Mouse (Mus musculus): Measurements from ENCODE around the gene Slc35a3.

Gene Slc35a3

DNA sequence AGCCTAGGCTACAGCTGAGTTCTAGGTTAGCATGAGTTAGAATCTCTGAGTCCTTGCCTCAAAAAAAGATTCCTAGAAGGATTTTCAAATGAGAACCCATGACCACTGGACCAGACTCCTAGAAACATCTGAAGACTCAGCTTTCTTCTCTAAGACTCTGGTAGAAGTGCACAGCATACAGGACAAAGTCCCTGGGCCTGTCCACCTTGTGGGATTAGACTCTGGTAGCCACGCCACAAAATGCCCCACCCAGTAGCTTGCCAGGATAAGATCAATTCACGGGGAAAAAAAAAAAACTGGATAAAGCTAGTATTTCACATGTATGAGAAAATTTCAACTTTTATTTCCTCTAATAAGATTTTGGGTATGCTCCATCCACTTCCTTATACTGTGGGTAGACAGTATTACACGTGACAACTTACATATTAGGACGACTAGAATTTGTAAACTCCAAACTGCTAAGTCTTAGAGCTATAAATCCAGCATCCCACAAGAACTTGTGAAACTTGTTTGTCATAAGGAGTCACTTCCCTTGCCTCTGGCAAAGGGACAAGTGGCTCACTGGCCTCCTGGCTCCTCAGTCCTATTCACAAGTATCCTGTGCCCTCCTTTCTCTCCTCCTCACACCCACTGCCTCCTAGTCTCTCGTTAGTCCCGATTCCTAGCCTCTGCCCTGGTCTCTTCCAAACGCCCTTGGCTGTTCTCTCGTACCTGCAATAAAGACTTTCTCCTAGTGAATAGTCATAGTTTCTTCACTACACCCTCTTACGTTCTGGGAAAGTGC lies 74.7 kb downstream of the Slc35a3 start:
- no peak for DNase-seq

DNA sequence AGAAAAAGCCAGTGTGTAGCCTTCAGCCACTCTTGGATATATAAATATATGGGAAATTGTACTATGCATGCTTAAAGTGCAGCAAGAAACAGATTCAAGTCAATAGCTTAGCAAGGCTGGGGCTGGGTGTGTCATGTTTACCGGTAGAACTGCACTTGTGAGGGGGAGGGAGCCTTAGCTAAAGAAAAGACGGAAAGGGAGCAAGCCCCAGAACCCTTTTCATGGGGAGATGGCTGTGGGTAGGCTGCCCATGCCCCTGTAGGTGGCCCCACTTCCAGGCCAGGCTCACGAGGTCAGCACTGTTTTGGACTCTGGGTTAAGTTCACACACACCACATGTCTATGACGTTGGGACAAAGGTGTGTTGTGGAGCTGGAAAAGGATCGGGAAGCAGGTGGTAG lies 76.8 kb downstream of the Slc35a3 start:
- DNase-seq, result no peak

DNA sequence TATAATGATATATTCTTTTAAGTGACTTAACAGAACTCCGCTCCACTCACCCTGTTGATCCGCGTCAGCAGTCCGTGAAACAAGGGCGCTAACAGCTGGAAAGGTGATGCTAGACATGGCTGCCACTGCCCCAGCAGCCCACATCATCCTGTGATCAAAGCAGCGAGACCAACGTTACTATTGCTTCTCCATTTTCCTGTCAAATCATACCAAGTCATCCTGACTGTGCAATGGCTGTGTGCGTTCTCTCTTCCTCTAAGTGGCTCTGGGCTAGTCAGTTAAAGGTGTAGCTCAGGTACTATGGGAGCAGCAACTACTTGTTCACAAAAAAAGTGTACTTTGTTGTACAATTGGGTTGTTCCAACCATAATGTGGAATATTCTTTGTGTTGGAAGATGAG lies 77.8 kb downstream of the Slc35a3 start:
- no peak for DNase-seq

DNA sequence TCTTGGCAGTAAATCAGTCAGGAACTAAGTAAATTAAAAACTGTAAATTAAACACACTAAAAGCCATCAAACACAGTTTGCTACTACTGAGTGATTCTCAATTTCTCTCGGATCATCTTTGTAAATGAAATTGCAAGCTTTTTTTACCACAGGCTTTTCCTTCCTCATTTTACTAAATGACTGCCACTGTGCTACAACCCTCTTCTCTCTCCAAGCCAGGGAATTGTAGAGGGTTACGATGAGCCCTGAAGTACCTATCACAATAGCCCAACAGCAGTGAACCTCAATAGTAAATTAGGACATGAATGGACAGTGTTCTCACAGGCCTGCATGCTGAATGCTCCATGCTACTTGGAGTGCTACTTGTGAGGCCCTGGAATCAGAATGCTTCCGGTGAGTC lies 78.5 kb downstream of the Slc35a3 start:
- DNase-seq, result no peak

DNA sequence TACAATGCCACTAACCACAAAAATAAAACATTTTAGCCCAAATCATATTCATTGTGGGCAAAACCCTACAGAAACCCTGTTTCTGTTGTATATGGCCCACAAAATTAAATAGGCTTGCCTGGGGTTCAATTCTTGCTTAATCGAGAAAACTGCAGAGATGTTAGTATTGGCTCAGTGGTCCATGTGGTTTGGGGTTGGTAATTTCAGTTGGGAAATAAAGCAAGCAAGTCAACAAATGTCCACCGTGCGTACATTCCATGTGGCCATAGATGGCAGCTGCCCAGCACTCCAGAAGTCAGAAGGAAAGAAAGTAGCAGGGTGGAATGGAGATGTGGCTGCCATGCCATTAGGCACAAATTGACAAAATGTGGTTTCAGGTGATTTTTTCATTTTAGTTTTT lies 79.7 kb downstream of the Slc35a3 start:
- no peak for DNase-seq

DNA sequence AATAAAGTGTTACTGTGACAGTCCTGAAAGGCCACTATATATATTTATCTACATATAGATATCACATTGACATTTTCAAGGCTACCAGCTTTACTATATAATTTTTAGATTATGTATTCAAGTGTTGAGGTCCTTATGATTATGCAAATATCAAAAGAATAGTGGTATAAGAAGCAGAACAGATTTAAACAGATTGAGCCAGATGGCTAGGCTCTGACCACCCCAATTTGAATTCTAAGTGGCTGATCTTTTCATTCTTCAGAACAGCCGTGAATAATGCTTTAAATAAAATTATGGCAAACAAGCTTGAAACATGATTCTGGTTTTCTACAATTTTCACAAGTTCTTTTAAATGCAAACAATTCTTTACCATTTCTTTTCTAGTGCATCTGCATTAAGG lies 81.2 kb downstream of the Slc35a3 start:
- no peak for DNase-seq

DNA sequence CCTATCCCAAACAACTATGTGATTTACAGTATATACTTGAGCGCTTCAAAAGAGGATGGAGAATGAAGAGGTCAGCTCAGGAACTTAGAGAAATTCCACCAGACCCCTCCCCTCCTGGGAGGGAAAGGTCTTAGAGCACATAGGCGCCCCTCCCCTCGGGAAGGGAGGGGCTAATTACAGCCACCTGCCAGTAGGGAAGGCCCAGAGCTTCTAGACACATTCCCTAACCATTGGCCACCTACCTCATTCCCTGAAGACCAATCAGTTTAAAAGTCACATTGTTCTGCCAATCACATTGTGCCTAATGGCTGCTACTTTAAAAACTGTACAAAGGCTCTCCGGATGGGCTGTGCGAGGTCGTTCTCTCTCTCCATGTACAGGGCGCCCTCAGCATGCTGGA lies 90.0 kb downstream of the Slc35a3 start:
- DNase-seq, result no peak

DNA sequence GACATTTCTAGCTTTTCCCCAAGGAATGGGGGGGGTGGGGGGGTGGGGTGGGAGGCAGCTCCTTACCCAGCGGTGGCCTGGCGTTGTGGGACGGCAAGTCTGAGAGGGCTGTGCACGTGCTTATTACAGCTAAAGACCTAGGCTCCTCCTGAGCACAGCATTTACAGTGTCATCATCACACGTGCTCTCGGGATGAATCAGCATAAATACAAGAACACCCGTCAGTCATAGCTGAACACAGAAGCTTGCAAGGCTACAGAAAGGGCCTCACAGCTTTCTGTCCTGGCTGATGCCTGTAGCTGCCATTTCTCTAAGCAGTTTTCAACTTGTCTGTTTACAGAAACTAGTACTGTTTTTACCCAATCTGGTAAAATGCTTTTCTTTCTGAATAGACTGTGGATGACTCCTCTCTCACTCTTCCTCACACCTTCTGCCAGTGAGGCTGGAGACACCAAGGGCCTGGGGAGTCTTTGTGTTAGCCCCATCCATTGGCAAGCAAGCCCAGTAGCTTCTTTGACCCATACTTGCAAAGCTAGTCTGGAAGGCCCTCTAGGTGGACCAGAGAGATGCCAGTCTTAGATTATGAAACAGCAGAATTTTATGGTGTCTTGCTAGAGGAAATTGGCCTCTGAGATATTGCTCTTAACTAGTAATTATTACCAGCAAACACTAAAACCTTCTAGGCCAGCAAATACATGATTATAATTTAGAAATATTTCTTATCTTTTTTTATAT lies 91.8 kb downstream of the Slc35a3 start:
- no peak for DNase-seq
